Comparison of ENCODE assay signal across 27 mouse cellular contexts in genomic region chr13:56591939-56592338, GRCm38 (mm10). TPM values are rescaled to one million over a fixed set of nuclear protein-coding genes. Genes with fewer than 3 reads are reported as not detected.
"Had no signal": no experiment of that assay in that cellular context is flagged by ENCODE, and none has a peak within 500 bp of the region (broad histone marks: within the 10 kb centered on the region; RNA-seq: fewer than 3 reads in every experiment).

No protein-coding gene starts in this region.

- H3K27me3 ChIP-seq: intestine, embryonic 15.5 days; limb, embryonic 13.5 days; liver, embryonic 15.5 days; neural tube, embryonic 12.5 days; neural tube, embryonic 15.5 days had no signal

- H3K36me3 ChIP-seq: intestine, embryonic 15.5 days; limb, embryonic 13.5 days; liver, embryonic 12.5 days; liver, embryonic 15.5 days; neural tube, embryonic 12.5 days; neural tube, embryonic 15.5 days had no signal

- H3K4me3 ChIP-seq: intestine, embryonic 15.5 days; limb, embryonic 13.5 days; liver, embryonic 12.5 days; liver, embryonic 15.5 days; neural tube, embryonic 12.5 days; neural tube, embryonic 15.5 days had no signal

- H3K9ac ChIP-seq: intestine, embryonic 15.5 days; limb, embryonic 13.5 days; liver, embryonic 12.5 days; liver, embryonic 15.5 days; neural tube, embryonic 12.5 days; neural tube, embryonic 15.5 days had no signal

- H3K4me1 ChIP-seq: liver, embryonic 12.5 days; liver, embryonic 15.5 days had no signal

- ATAC-seq: intestine, embryonic 15.5 days; liver, embryonic 12.5 days had no signal

- H3K9me3 ChIP-seq: intestine, embryonic 15.5 days; limb, embryonic 13.5 days; liver, embryonic 12.5 days; liver, embryonic 15.5 days; neural tube, embryonic 12.5 days; neural tube, embryonic 15.5 days had no signal

- H3K27ac ChIP-seq: intestine, embryonic 15.5 days; liver, embryonic 12.5 days; liver, embryonic 15.5 days; neural tube, embryonic 12.5 days; neural tube, embryonic 15.5 days had no signal

- H3K4me2 ChIP-seq: intestine, embryonic 15.5 days; limb, embryonic 13.5 days; liver, embryonic 12.5 days; liver, embryonic 15.5 days; midbrain, embryonic 11.5 days; neural tube, embryonic 12.5 days; neural tube, embryonic 15.5 days had no signal

- DNase-seq: kidney, adult 11 months; kidney, adult 8-10 months; kidney, postnatal 14 days; kidney, postnatal 4 days; left cerebral cortex, postnatal 4 days; liver; lung, adult 18-20 months; midbrain, embryonic 14.5 days; right cerebral cortex, adult 18-20 months; right cerebral cortex, postnatal 25 days; spleen, adult 18-20 months; thymus, adult 18-20 months; thymus, postnatal 36 days had no signal

RNA-seq across cellular contexts. Expression of gene Lect2, which starts 43.6 kb away (rescaled TPM):
- total RNA-seq: layer of hippocampus, adult 18-20 months; layer of hippocampus, postnatal 14 days; left cerebral cortex, adult 8-10 months; left cerebral cortex, postnatal 4 days; megakaryocyte-erythroid progenitor cell, adult 5-6 weeks; midbrain, postnatal 0 days had no signal
- polyA plus RNA-seq: limb, embryonic 13.5 days; midbrain, embryonic 11.5 days; midbrain, embryonic 14.5 days; midbrain, postnatal 0 days; neural tube, embryonic 12.5 days; neural tube, embryonic 15.5 days; testis, adult 2 months; urinary bladder, adult 2 months had no signal
